Mouse (Mus musculus) intestine, postnatal 0 days (tissue): ENCODE results near the gene Nfatc4. TPM values are rescaled to one million over a fixed set of nuclear protein-coding genes. Genes with fewer than 3 reads are reported as not detected.

Experiments
- ATAC-seq: fragments of 200-750 bp; cut with Nextera tagmentation; 2 replicates; pipeline ENCODE4 v1.8.0; 2017; ENCODE audit warnings: mild to moderate bottlenecking, moderate TSS enrichment, moderate library complexity
- H3K27ac ChIP-seq: fragments of 300-500 bp; sonication (generic); 2 replicates; pipeline ENCODE4 v1.5.1; 2014; ENCODE audit warnings: mild to moderate bottlenecking, low read depth, low read length, moderate library complexity
- H3K27me3 ChIP-seq: fragments of 300-500 bp; sonication (generic); replicated peaks from 2 replicates; pipeline ENCODE4 v1.6.1; 2014; ENCODE audit warnings: low read length, mixed read lengths; ENCODE audit not compliant: control insufficient read depth, insufficient read depth
- H3K36me3 ChIP-seq: fragments of 300-500 bp; sonication (generic); 2 replicates; pipeline ENCODE4 v1.6.1; 2014; ENCODE audit warnings: mild to moderate bottlenecking, moderate library complexity; ENCODE audit not compliant: control insufficient read depth, insufficient read depth
- H3K4me1 ChIP-seq: fragments of 300-500 bp; sonication (generic); replicated peaks from 2 replicates; pipeline ENCODE4 v1.6.1; 2014; ENCODE audit warnings: antibody characterized with exemption, low read length, mixed read lengths; ENCODE audit not compliant: control insufficient read depth, insufficient read depth
- H3K4me2 ChIP-seq: fragments of 300-500 bp; sonication (generic); replicated peaks from 2 replicates; pipeline ENCODE4 v1.6.1; 2014; ENCODE audit warnings: low read depth, mild to moderate bottlenecking, moderate library complexity
- H3K4me3 ChIP-seq: fragments of 300-500 bp; sonication (generic); 2 replicates; pipeline ENCODE4 v1.5.1; 2014; ENCODE audit warnings: low read depth, low read length
- H3K9ac ChIP-seq: fragments of 300-500 bp; sonication (generic); 2 replicates; pipeline ENCODE4 v1.6.1; 2014; ENCODE audit warnings: mild to moderate bottlenecking, low read depth, low read length
- H3K9me3 ChIP-seq: fragments of 300-500 bp; sonication (generic); 2 replicates; pipeline ENCODE4 v1.6.1; 2016; ENCODE audit warnings: mixed run types; ENCODE audit not compliant: control insufficient read depth
- CTCF ChIP-seq: sonication (generic); IDR thresholded peaks from 2 replicates; pipeline ENCODE4 v1.5.1; 2016; ENCODE audit warnings: low read depth, mild to moderate bottlenecking, control low read depth, antibody characterized with exemption, moderate library complexity
- WGBS: fragments of 180-500 bp; shearing (Covaris S2); extraction: QIAGEN DNeasy Blood & Tissue Kit; methylation state at CpG from one replicate; pipeline ENCODE4 v1.1.7; 2014; 5-methylcytosine and 5-hydroxymethylcytosine counted together
- polyA plus RNA-seq: library from polyadenylated mRNA; unstranded; fragments of >200 nt; fragmentation: Nextera tagmentation; extraction: Ambion mirVana; gene quantifications from 2 replicates; pipeline ENCODE4 v1.2.1, GENCODE M21; 2015

Nfatc4 gene
- polyA plus RNA-seq, 1 experiment from 2014 or later, result 5.9 TPM

- whole genome bisulfite sequencing, result 83% methylated on average over 11 of the region's 11 CpGs
Observed at GRCm38 (mm10) chr14:55780736-55781135, 42.2 kb upstream of the Nfatc4 start.

GRCm38 (mm10) chr14:55781310-55781709 is 41.6 kb upstream of the Nfatc4 start:
- H3K27me3 ChIP-seq, result peaks cover 11% of the 10 kb centered on the region; the same call in 1 of the 2 replicates
- peak; percentile 100 for TF ChIP-seq CTCF
- no peak overlapping the region for H3K27ac ChIP-seq
- H3K4me3 ChIP-seq, result no peak overlapping the region
- 0 out of 2 replicates have a peak, but pooled peaks cover 5% of the 10 kb centered on the region for H3K4me1 ChIP-seq
- H3K4me2 ChIP-seq, result peak overlapping the region; percentile 32
- ATAC-seq, result peak; percentile 70
- no peak overlapping the region for H3K9ac ChIP-seq
- peaks cover 7% of the 10 kb centered on the region; the same call in 1 of the 2 replicates for H3K36me3 ChIP-seq
- no peaks in the 10 kb centered on the region for H3K9me3 ChIP-seq
- 18% methylated on average over 14 of the region's 14 CpGs for WGBS

More at GRCm38 (mm10) chr14:55780736-55781135, 42.2 kb upstream of the Nfatc4 start:
- peaks cover 3% of the 10 kb centered on the region; the same call in 1 of the 2 replicates for H3K36me3 ChIP-seq
- H3K27me3 ChIP-seq, result peaks cover 11% of the 10 kb centered on the region; the same call in 1 of the 2 replicates
- no peak overlapping the region for H3K9ac ChIP-seq
- H3K4me3 ChIP-seq, result no peak overlapping the region
- no peak for ATAC-seq
- H3K27ac ChIP-seq, result no peak overlapping the region
- 0 out of 2 replicates have a peak, but pooled peaks cover 5% of the 10 kb centered on the region for H3K4me1 ChIP-seq
- no peaks in the 10 kb centered on the region for H3K9me3 ChIP-seq
- no peak for TF ChIP-seq CTCF
- H3K4me2 ChIP-seq, result no peak overlapping the region

GRCm38 (mm10) chr14:55782361-55782960 is 40.5 kb upstream of the Nfatc4 start:
- Histone ChIP-seq H3K27me3 (peaks cover 11% of the 10 kb centered on the region; the same call in 1 of the 2 replicates), H3K9ac (no peak overlapping the region), H3K4me2 (peak overlapping the region; percentile 62), H3K9me3 (no peaks in the 10 kb centered on the region), H3K4me1 (no peaks in the 10 kb centered on the region), H3K27ac (no peak overlapping the region), H3K36me3 (peaks cover 7% of the 10 kb centered on the region; the same call in 1 of the 2 replicates), H3K4me3 (peak overlapping the region; percentile 37)
- ATAC-seq, result no peak
- no peak for TF ChIP-seq CTCF
- WGBS, result 66% methylated on average over 9 of the region's 9 CpGs

DNA sequence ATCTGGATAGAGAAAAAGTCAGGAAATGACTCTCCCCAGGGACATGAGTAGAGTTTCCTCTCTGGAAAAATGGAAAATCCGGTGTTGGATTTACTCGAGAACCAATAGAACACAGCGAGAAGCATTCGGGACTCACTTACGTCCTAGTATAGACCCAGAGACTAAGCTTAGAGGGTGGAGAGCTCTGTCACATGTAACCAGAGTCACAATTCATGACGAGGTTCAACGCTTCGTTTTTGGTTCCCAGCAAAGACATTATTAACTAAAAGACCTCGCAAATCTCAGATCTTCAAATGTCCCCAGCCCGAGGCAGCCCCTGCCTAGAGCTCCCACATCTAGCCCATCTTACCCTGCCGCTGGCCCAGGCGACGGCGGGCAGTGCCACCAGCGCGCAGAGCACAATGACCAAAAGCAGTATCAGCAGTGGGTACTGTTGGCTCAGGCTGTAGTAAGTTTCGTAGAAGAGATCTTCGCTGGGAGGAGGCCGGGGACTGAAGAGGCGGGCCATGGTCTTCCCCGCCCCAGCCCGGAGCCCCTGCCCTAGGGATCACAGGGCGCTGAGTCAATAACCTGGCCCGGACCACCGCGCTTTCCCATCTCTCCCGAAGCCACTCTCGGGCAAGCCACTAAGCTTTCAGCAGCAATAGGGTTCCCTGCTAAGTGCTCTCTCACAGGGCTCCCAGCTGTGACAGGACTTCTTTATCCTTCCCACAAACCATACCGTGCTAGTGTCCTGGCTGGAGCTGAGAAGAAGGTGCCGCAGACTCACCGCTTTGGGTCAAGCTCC is 39.6 kb upstream of the Nfatc4 start:
- Histone ChIP-seq H3K9ac (0 out of 2 replicates have a peak overlapping the region, but pooled peaks have one; percentile 22), H3K4me1 (no peaks in the 10 kb centered on the region), H3K4me2 (peak overlapping the region; percentile 62), H3K36me3 (peaks cover 7% of the 10 kb centered on the region; the same call in 1 of the 2 replicates), H3K27me3 (peaks cover 11% of the 10 kb centered on the region; the same call in 1 of the 2 replicates), H3K9me3 (no peaks in the 10 kb centered on the region), H3K27ac (no peak overlapping the region; the same call in 1 of the 2 replicates), H3K4me3 (peak overlapping the region; percentile 37)
- TF ChIP-seq CTCF, result peak; percentile 12; the same call in 1 of the 2 replicates
- ATAC-seq, result no peak
- WGBS, result 15% methylated on average over 31 of the region's 31 CpGs

DNA sequence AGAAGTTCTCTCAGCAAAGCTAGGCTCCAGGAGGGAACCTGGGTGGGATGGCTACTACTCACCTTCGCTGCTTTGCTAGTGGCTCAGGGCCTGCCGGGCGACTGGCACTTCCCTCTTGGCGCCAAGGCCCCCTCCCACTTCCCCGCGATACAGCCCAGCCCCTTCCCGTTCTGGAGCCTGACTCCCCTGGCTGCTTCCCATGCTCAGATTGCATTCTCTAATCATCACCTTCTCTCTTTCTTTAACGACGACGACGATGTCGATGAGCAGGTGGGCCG is 39.0 kb upstream of the Nfatc4 start, which contains the start of gene Adcy4:
Gene Adcy4, minus strand, starts transcription at position 138 of the 278 bp plus-strand sequence.
- Histone ChIP-seq H3K27ac (no peak within 1 kb of the TSS; the same call in 1 of the 2 replicates), H3K9me3 (no peaks in the 10 kb centered on the region), H3K9ac (0 out of 2 replicates have a peak within 1 kb of the TSS, but pooled peaks have one; percentile 22), H3K4me3 (peak within 1 kb of the TSS; percentile 37), H3K4me1 (0 out of 2 replicates have a peak, but pooled peaks cover 1% of the 10 kb centered on the region), H3K27me3 (peaks cover 11% of the 10 kb centered on the region; the same call in 1 of the 2 replicates), H3K36me3 (peaks cover 7% of the 10 kb centered on the region; the same call in 1 of the 2 replicates), H3K4me2 (peak within 1 kb of the TSS; percentile 62)
- 25% methylated on average over 13 of the region's 13 CpGs for WGBS
- no peak for ATAC-seq
- no peak for TF ChIP-seq CTCF

DNA sequence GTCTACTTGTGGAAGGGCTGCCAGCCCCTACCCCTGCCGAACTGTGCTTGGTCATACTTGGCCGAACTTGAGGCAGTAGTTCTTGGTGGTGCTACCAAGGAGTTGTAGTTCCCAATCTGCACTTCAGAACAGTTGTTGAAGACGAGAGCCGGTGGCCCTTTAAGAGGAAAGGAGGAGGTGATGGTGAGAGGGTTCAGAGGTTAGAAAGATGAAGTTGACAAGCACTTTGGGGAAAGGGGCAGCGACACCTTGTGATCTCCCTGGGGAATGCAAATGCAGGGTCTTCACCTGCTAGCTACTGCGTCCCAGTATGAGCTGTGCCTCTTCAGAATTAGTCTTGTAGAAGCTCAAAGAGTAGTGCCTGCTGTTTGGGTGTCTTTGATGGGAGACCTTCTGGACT is 37.7 kb upstream of the Nfatc4 start:
- no peak for ATAC-seq
- Histone ChIP-seq H3K4me2 (no peak overlapping the region), H3K4me3 (no peak overlapping the region), H3K9ac (no peak overlapping the region), H3K36me3 (peaks cover 7% of the 10 kb centered on the region; the same call in 1 of the 2 replicates), H3K9me3 (no peaks in the 10 kb centered on the region), H3K27me3 (peaks cover 11% of the 10 kb centered on the region; the same call in 1 of the 2 replicates), H3K27ac (no peak overlapping the region), H3K4me1 (0 out of 2 replicates have a peak, but pooled peaks cover 2% of the 10 kb centered on the region)
- 54% methylated on average over 6 of the region's 6 CpGs for WGBS
- peak; percentile 49 for TF ChIP-seq CTCF
